Mouse (Mus musculus) ES-E14 (cell line): ENCODE data around the gene Pip5kl1.

Experiments
- HCFC1 ChIP-seq: IDR thresholded peaks from 2 replicates; pipeline ENCODE4 v1.6.1; 2012; ENCODE audit warnings: low read length, inconsistent platforms, borderline replicate concordance; ENCODE audit not compliant: insufficient read depth
- MAFK ChIP-seq: IDR thresholded peaks from 2 replicates; pipeline ENCODE4 v1.6.1; 2014; ENCODE audit warnings: mild to moderate bottlenecking, low read depth, low read length, inconsistent platforms; ENCODE audit not compliant: insufficient read depth

DNA sequence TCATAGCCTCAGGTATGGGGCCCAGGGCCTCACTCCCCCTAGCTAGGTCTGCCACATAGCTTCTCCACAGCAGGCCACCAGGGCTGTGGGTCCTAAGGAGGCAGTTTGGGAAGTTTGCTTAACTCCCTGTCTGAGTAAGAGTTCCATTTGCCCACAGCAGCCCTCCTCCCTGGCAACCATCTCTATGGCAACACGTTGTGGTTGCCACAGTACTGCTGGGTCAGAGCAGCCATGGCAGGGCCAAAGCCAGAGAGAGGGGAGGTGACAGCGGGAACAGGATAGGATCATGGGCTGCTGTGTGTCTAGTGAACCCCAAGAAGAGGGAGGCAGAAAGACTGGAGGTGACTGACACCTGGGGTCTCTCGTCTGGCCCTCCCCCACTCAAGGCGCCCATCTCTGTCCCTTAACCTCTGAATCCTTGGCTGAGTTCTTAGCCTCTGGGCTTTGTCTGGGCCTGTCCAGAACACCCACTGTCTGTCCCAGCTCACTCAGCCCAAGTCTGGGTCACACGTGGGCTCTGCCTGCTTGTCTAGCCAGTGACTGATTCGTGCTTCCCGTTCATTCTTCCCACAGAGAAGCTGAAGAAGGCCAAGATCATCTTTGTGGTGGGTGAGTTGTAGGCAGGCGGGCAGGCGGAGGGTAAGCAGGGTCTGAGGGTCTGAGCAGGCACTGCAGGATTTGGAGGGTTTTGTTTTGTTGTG is 54.8 kb downstream of the Pip5kl1 start:
- no peak for TF ChIP-seq HCFC1
- TF ChIP-seq MAFK = no peak
